Mouse (Mus musculus): ENCODE measurements at regions not wholly inside any gene's neighbourhood (a gene's known extent, or its start where the extent isn't known, plus 50 kb on each side); places are given as distances from the start of the nearest gene placed in this dataset.

DNA sequence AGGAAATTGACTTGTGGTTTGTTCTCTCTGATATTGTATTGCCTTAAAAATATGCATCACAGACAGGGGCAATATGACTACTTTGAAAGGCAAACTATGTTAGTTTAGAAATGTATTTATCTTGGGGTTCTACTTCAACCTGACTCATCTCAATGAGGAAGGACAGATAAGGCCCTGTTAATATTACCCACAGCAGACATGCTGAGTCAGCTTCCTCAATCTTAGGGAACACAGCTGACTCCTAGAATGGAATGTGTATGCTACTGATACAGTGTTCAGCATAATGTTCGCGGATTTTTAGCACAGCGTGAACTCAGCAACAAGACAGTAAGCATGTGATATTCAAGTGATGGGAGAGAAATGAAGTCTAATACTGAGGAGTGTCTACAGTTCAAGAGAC lies 807.5 kb upstream of the Aga start:
- no peak for DNase-seq (ENCODE audit: low read depth, low spot score)
- no peak for TF ChIP-seq ZC3H11A (IDR thresholded peaks at IDR 0.05; ENCODE audit: borderline replicate concordance, low read depth, low read length)
- TF ChIP-seq MAFK (IDR thresholded peaks at IDR 0.05; ENCODE audit: insufficient read depth, low read depth, low read length), result peak; percentile 29; the same call in 1 of the 2 replicates
- H3K9me3 ChIP-seq (ENCODE audit: control insufficient read depth, insufficient read depth, low read depth, low read length), result no peaks in the 10 kb centered on the region
- H3K4me3 ChIP-seq (ENCODE audit: insufficient read depth in 1 of 2, low read depth in 1 of 2, low read length in 2 of 2, poor library complexity in 1 of 2, severe bottlenecking in 1 of 2), result no peak overlapping the region
- H3K4me1 ChIP-seq (ENCODE audit: control insufficient read depth in 2 of 2, insufficient read depth in 2 of 2, low read length in 2 of 2, poor library complexity in 1 of 2), result no peaks in the 10 kb centered on the region
- H3K36me3 ChIP-seq (ENCODE audit: control insufficient read depth, insufficient read depth, low read length, poor library complexity, severe bottlenecking), result no peaks in the 10 kb centered on the region
- in situ Hi-C loops (cut with MboI; ENCODE audit: low sequenced_read_pairs in 2 of 2, unreplicated experiment in 2 of 2), result no loop called here
- H3K27ac ChIP-seq (ENCODE audit: insufficient read depth, low read depth, low read length, poor library complexity, severe bottlenecking), result no peak overlapping the region
- H3K9ac ChIP-seq (ENCODE audit: insufficient read depth, low read depth, low read length, poor library complexity, severe bottlenecking), result no peak overlapping the region

DNA sequence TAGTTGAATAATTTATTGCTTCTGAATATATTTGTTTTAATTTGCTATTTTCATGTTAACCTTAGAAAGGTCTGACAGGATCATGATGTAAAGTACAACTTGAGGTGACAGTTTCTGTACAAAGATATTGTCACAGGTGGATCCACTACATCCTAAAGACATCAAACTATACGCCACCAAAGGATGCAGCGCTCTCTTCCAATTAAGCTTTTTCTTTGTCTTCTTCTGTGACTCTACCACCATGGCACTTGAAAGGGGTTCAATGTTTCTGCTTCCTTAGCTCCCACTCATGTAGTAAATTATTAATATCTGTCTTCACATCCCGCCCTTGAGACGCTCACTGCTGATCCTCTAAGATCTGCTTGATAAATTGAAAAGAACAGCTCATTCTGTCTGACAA lies 779.4 kb upstream of the Aga start:
- TF ChIP-seq ZNF384 (IDR thresholded peaks at IDR 0.05; ENCODE audit: low read depth, low read length) (no peak), MAFK (IDR thresholded peaks at IDR 0.05; ENCODE audit: insufficient read depth, low read depth, low read length) (no peak), HCFC1 (IDR thresholded peaks at IDR 0.05; ENCODE audit: borderline replicate concordance, insufficient read depth, low read length) (no peak), CHD2 (IDR thresholded peaks at IDR 0.05; ENCODE audit: low read depth, low read length) (no peak), ZC3H11A (IDR thresholded peaks at IDR 0.05; ENCODE audit: borderline replicate concordance, low read depth, low read length) (no peak)
- no peaks in the 10 kb centered on the region for H3K4me1 ChIP-seq (ENCODE audit: control insufficient read depth in 2 of 2, insufficient read depth in 2 of 2, low read length in 2 of 2, poor library complexity in 1 of 2)
- no peak for DNase-seq (ENCODE audit: low read depth, low spot score)
- no peaks in the 10 kb centered on the region for H3K36me3 ChIP-seq (ENCODE audit: control insufficient read depth, insufficient read depth, low read length, poor library complexity, severe bottlenecking)
- no peak overlapping the region for H3K9ac ChIP-seq (ENCODE audit: insufficient read depth, low read depth, low read length, poor library complexity, severe bottlenecking)
- no peaks in the 10 kb centered on the region for H3K9me3 ChIP-seq (ENCODE audit: control insufficient read depth, insufficient read depth, low read depth, low read length)
- in situ Hi-C loops (cut with MboI; ENCODE audit: low sequenced_read_pairs in 2 of 2, unreplicated experiment in 2 of 2), result no loop called here
- no peak overlapping the region for H3K27ac ChIP-seq (ENCODE audit: insufficient read depth, low read depth, low read length, poor library complexity, severe bottlenecking)
- no peak overlapping the region for H3K4me3 ChIP-seq (ENCODE audit: insufficient read depth in 1 of 2, low read depth in 1 of 2, low read length in 2 of 2, poor library complexity in 1 of 2, severe bottlenecking in 1 of 2)

Measured in ES-E14 (cell line).